Comparison of ENCODE assay signal across 8 mouse cellular contexts in the genomic region with DNA sequence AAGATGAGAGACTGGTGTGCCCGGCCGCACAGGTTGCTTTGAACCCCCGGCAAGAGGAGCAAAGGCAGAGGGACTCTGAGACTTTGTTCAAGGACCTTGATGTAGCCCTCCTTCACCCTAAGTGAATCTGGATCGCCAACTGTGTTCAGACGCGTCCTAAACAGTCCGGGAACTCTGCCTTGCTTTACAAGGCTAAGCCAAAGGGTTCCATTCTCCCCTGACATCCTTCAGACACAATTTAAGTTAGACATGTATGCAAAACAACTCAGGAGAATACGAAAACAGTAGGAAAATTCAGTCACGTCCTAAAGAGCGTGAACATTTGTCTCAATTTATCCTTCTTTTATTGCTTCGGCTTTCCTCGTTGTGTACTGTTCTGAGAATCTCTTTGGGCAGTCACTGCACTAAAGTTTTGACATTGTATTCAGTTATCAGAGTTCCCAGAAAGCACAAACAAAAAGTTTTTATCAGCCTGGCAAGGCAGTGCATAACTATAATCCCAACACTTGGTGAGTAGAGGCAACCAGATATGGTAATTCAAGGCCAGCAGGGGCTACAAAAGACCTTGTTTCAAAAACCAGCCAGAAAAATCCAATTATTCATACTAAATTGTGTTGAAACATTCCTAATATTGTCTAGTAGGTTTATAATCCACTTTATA. TPM values are rescaled to one million over a fixed set of nuclear protein-coding genes. Genes with fewer than 3 reads are reported as not detected.
DNase-seq lines count a peak whose midpoint lies in the region; ATAC-seq and TF ChIP-seq lines count a peak whose summit lies in the region.

No protein-coding gene starts in this region.

- no peaks in the 10 kb centered on the region for H3K27me3 ChIP-seq in kidney, embryonic 15.5 days
- no peaks in the 10 kb centered on the region for H3K27me3 ChIP-seq in hindbrain, embryonic 13.5 days
- no peaks in the 10 kb centered on the region for H3K27me3 ChIP-seq in midbrain, embryonic 14.5 days (ENCODE audit: control insufficient read depth, insufficient read depth, low read length)

- TF ChIP-seq POLR2A in bone marrow, adult 2 months (IDR thresholded peaks at IDR 0.05; ENCODE audit: borderline replicate concordance, control insufficient read depth, low read depth, low read length), result no peak

- peak overlapping the region; percentile 77 for H3K4me2 ChIP-seq in kidney, embryonic 15.5 days
- peak overlapping the region; percentile 69 for H3K4me2 ChIP-seq in hindbrain, embryonic 13.5 days
- peak overlapping the region; percentile 90 for H3K4me2 ChIP-seq in midbrain, embryonic 14.5 days (ENCODE audit: low read length)

- H3K9me3 ChIP-seq in kidney, embryonic 15.5 days (replicated peaks), result no peaks in the 10 kb centered on the region
- H3K9me3 ChIP-seq in hindbrain, embryonic 13.5 days, result no peaks in the 10 kb centered on the region
- no peaks in the 10 kb centered on the region for H3K9me3 ChIP-seq in midbrain, embryonic 14.5 days (ENCODE audit: control insufficient read depth, low read length)

- H3K27ac ChIP-seq in kidney, embryonic 15.5 days, result peak overlapping the region; percentile 98
- no peak overlapping the region for H3K27ac ChIP-seq in bone marrow, adult 2 months (ENCODE audit: control insufficient read depth, insufficient read depth, low read depth, low read length, poor library complexity)
- H3K27ac ChIP-seq in hindbrain, embryonic 13.5 days, result peak overlapping the region; percentile 96
- H3K27ac ChIP-seq in midbrain, embryonic 14.5 days (replicated peaks; ENCODE audit: low read depth, low read length), result peak overlapping the region; percentile 96

- no peak for DNase-seq in kidney, adult 11 months
- no peak for DNase-seq in midbrain, embryonic 14.5 days
- DNase-seq in layer of hippocampus, postnatal 36 days, result no peak
- DNase-seq in layer of hippocampus, postnatal 10 days (ENCODE audit: low spot score in 2 of 2), result no peak
- no peak for DNase-seq in adrenal gland, adult (ENCODE audit: inconsistent age in 2 of 2, low spot score in 1 of 2)

- peaks cover 23% of the 10 kb centered on the region for H3K4me1 ChIP-seq in kidney, embryonic 15.5 days
- no peaks in the 10 kb centered on the region; the same call in 1 of the 2 replicates for H3K4me1 ChIP-seq in bone marrow, adult 2 months (ENCODE audit: control insufficient read depth, insufficient read depth, low read length)
- peaks cover 26% of the 10 kb centered on the region for H3K4me1 ChIP-seq in hindbrain, embryonic 13.5 days (replicated peaks)
- peaks cover 27% of the 10 kb centered on the region for H3K4me1 ChIP-seq in midbrain, embryonic 14.5 days (ENCODE audit: control insufficient read depth, insufficient read depth, low read length)

- H3K4me3 ChIP-seq in kidney, embryonic 15.5 days (replicated peaks), result peak overlapping the region; percentile 97
- peak overlapping the region; percentile 50 for H3K4me3 ChIP-seq in bone marrow, adult 2 months (replicated peaks; ENCODE audit: control insufficient read depth, low read depth, low read length)
- peak overlapping the region; percentile 78 for H3K4me3 ChIP-seq in hindbrain, embryonic 13.5 days
- peak overlapping the region; percentile 98 for H3K4me3 ChIP-seq in midbrain, embryonic 14.5 days (replicated peaks; ENCODE audit: low read depth, low read length)

- no peak; the same call in 1 of the 2 replicates for ATAC-seq in kidney, embryonic 15.5 days (replicated peaks; ENCODE audit: low FRiP score)
- ATAC-seq in hindbrain, embryonic 13.5 days (ENCODE audit: low FRiP score), result peak; percentile 2
- ATAC-seq in midbrain, embryonic 14.5 days (ENCODE audit: low FRiP score, low TSS enrichment), result no peak; the same call in 1 of the 2 replicates

- H3K9ac ChIP-seq in kidney, embryonic 15.5 days, result peak overlapping the region; percentile 98
- peak overlapping the region; percentile 98 for H3K9ac ChIP-seq in hindbrain, embryonic 13.5 days
- H3K9ac ChIP-seq in midbrain, embryonic 14.5 days (replicated peaks; ENCODE audit: low read length), result peak overlapping the region; percentile 91

- WGBS in kidney, embryonic 15.5 days, result 9% methylated on average over 12 of the region's 12 CpGs
- 10% methylated on average over 12 of the region's 12 CpGs for WGBS in bone marrow, adult 2 months
- 11% methylated on average over 12 of the region's 12 CpGs for WGBS in hindbrain, embryonic 13.5 days
- 9% methylated on average over 12 of the region's 12 CpGs for WGBS in midbrain, embryonic 14.5 days

- H3K36me3 ChIP-seq in kidney, embryonic 15.5 days, result no peaks in the 10 kb centered on the region
- no peaks in the 10 kb centered on the region for H3K36me3 ChIP-seq in hindbrain, embryonic 13.5 days
- no peaks in the 10 kb centered on the region; the same call in 1 of the 2 replicates for H3K36me3 ChIP-seq in midbrain, embryonic 14.5 days (ENCODE audit: control insufficient read depth, insufficient read depth, low read length)

- no peak for TF ChIP-seq CTCF in bone marrow, adult 2 months (IDR thresholded peaks at IDR 0.05; ENCODE audit: control insufficient read depth, insufficient read depth, low read length)

RNA-seq across cellular contexts. Expression of gene Jmy, which starts 0.5 kb away (rescaled TPM):
- 5.3 and 6.1 TPM in 2 replicates for polyA plus RNA-seq in kidney, embryonic 15.5 days (2015; fragmentation: Nextera tagmentation; extraction: Ambion mirVana)
- 6.1 TPM in 2 replicates for polyA plus RNA-seq in bone marrow, adult 2 months (2011; ENCODE audit: insufficient read depth, insufficient read length, low replicate concordance, missing spikeins)
- polyA plus RNA-seq in hindbrain, embryonic 13.5 days (2015; fragmentation: Nextera tagmentation; extraction: Ambion mirVana), result 5.3 and 6.9 TPM in 2 replicates
- polyA plus RNA-seq in midbrain, embryonic 14.5 days (2014; fragmentation: Nextera tagmentation; extraction: Ambion mirVana), result 6.4 and 8.7 TPM in 2 replicates
- 10 to 100 TPM; 40.9 to 41.8 TPM for total RNA-seq in layer of hippocampus, postnatal 36 days (2021)
- 10 to 100 TPM; 35.4 to 41.6 TPM for total RNA-seq in layer of hippocampus, postnatal 10 days (2021)
